8 mouse cellular contexts compared by ENCODE assay signal in the genomic region with DNA sequence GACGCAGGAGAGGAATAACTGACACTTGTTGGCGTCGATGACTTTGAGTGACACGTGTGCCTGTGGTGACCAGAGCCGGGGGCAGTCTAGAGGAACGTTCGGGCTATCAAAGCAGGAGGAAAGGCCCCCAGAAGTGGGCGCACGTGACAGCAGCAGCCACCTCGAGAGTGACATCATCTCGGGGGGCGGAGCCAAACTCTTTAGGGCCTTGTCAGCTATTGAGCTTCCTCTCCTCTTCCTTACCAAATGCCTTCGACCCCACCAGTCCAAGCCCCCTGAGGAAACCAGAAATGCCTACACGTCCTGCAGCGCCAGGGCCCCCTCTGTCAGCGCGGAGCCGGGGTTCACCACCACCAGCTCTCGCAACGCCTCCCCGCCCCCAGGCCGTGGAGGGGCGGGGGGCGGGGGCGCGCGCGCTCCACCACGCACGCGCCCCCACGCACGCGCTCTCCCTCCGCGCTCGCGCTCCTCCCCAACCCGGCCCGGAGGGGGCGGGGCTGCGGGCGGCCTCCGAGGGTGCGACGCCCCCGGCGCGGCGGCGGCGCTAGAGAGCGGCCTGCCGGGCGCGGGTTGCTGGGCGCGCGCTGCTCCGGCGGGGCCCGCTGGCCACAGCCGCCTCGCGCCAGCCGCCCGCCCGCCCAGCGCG. TPM values are rescaled to one million over a fixed set of nuclear protein-coding genes. Genes with fewer than 3 reads are reported as not detected.
DNase-seq lines count a peak whose midpoint lies in the region; ATAC-seq and TF ChIP-seq lines count a peak whose summit lies in the region.

No protein-coding gene starts in this region.

- under 1% methylated on average over 70 of the region's 70 CpGs for WGBS in macrophage (ENCODE audit: missing documents)

- no peak; the same call in 1 of the 2 replicates for TF ChIP-seq CTCF in left cerebral cortex, adult 2 months (IDR thresholded peaks at IDR 0.05)

- H3K27ac ChIP-seq in left cerebral cortex, adult 2 months = peak overlapping the region; percentile 97
- H3K27ac ChIP-seq in macrophage = peak overlapping the region; percentile 44

- H3K79me2 ChIP-seq in macrophage (ENCODE audit: inconsistent target) = peaks cover 10% of the 10 kb centered on the region; the same call in 1 of the 2 replicates

- peak; percentile 65 to 81 for DNase-seq in cerebellum, postnatal 4 days (ENCODE audit: low spot score in 2 of 2)
- peak; percentile 81 for DNase-seq in gastrocnemius, adult 8-10 months (ENCODE audit: low spot score in 2 of 2)
- DNase-seq in hindlimb bud, embryonic 11.5 days (ENCODE audit: extremely low spot score, low read depth, low spot score) = peak; percentile 64
- peak; percentile 87 to 89 for DNase-seq in left cerebral cortex, adult 2 months (ENCODE audit: extremely low spot score in 1 of 2, low spot score in 2 of 2)
- DNase-seq in retina, postnatal 7 days (ENCODE audit: low read depth, low spot score) = peak; percentile 80
- peak; percentile 68 to 71 for DNase-seq in urinary bladder, adult 18-20 months (ENCODE audit: low spot score in 2 of 2)

- H3K36me3 ChIP-seq in macrophage (ENCODE audit: inconsistent target) = no peaks in the 10 kb centered on the region

- peak overlapping the region; percentile 76 for H3K4me3 ChIP-seq in left cerebral cortex, adult 2 months
- peak overlapping the region; percentile 31 for H3K4me3 ChIP-seq in macrophage (ENCODE audit: inconsistent target)

- peak; percentile 38 for ATAC-seq in activated CD4-positive, CD25-positive, alpha-beta regulatory T cell, adult 4 months

- intact Hi-C loops in left cerebral cortex, adult 2 months (cut with DNase I) = loop anchor here (1.0 to 5.0 kb wide), 3 partner anchors 37 to 133 kb away; a partner anchor contains a TSS

RNA-seq across cellular contexts. Expression of a gene that starts 0.4 kb away (rescaled TPM):
- under 1 TPM; 0.41 to 0.48 TPM for polyA plus RNA-seq in activated CD4-positive, CD25-positive, alpha-beta regulatory T cell, adult 4 months (2017; shearing (Covaris generic))
- total RNA-seq in gastrocnemius, adult 8-10 months (2022) = 10 to 100 TPM in 1 of 4 experiments, 1 to 10 TPM in 3; 7.0 to 11.0 (median 8.3) TPM
- total RNA-seq in left cerebral cortex, adult 2 months (2021) = 100 to 1,000 TPM; 250 to 251 TPM
- 100 to 1,000 TPM in 9 of 26 experiments, 10 to 100 TPM in 17; 19.4 to 151 (median 62.8) TPM for total RNA-seq in macrophage (2018; cell fraction: chromatin; rRNA removed)
- 10 to 100 TPM in 18 of 26 experiments, 1 to 10 TPM in 8; 7.1 to 26.0 (median 15.6) TPM for total RNA-seq in macrophage (2018; cell fraction: cytosol; rRNA removed)
- 100 to 1,000 TPM in 5 of 26 experiments, 10 to 100 TPM in 21; 13.7 to 146 (median 37.9) TPM for total RNA-seq in macrophage (2018; cell fraction: nucleus; rRNA removed)
- 9.0 to 11.0 TPM (median 10.2 TPM) in 3 replicates for polyA plus RNA-seq in macrophage (2018)

Comparison
In these comparisons a context has a peak if more than half of its experiments do, and no peak if none do; other contexts are left out.
1. Peak in every context shown above with its lines: DNase-seq, ATAC-seq, H3K4me3 ChIP-seq and H3K27ac ChIP-seq.
2. RNA of a gene that starts 0.4 kb away (total RNA-seq): 250 to 251 TPM in left cerebral cortex, adult 2 months; 7.0 to 11.0 TPM in gastrocnemius, adult 8-10 months; every median in the first group is over 10 times any median in the second.